Mouse (Mus musculus) liver, embryonic 12.5 days (tissue): ENCODE results near the gene Uprt. TPM values are rescaled to one million over a fixed set of nuclear protein-coding genes. Genes with fewer than 3 reads are reported as not detected.

Experiments
- ATAC-seq: fragments of 200-750 bp; cut with Nextera tagmentation; 2 replicates; pipeline ENCODE4 v1.8.0; 2017; ENCODE audit warnings: moderate number of reproducible peaks, mild to moderate bottlenecking, moderate library complexity
- H3K27ac ChIP-seq: fragments of 300-500 bp; sonication (generic); 2 replicates; pipeline ENCODE4 v1.5.1; 2016; ENCODE audit warnings: mild to moderate bottlenecking
- H3K27me3 ChIP-seq: fragments of 300-500 bp; sonication (generic); replicated peaks from 2 replicates; pipeline ENCODE4 v1.6.1; 2016; ENCODE audit warnings: mild to moderate bottlenecking, moderate library complexity
- H3K36me3 ChIP-seq: fragments of 300-500 bp; sonication (generic); 2 replicates; pipeline ENCODE4 v1.6.1; 2016; ENCODE audit warnings: mild to moderate bottlenecking, moderate library complexity
- H3K4me1 ChIP-seq: fragments of 300-500 bp; sonication (generic); 2 replicates; pipeline ENCODE4 v1.6.1; 2016
- H3K4me2 ChIP-seq: fragments of 300-500 bp; sonication (generic); 2 replicates; pipeline ENCODE4 v1.6.1; 2016; ENCODE audit warnings: mild to moderate bottlenecking, moderate library complexity
- H3K4me3 ChIP-seq: fragments of 300-500 bp; sonication (generic); 2 replicates; pipeline ENCODE4 v1.5.1; 2016; ENCODE audit warnings: mild to moderate bottlenecking, moderate library complexity
- H3K9ac ChIP-seq: fragments of 300-500 bp; sonication (generic); 2 replicates; pipeline ENCODE4 v1.6.1; 2016; ENCODE audit warnings: mild to moderate bottlenecking, moderate library complexity
- H3K9me3 ChIP-seq: fragments of 300-500 bp; sonication (generic); replicated peaks from 2 replicates; pipeline ENCODE4 v1.6.1; 2016; ENCODE audit warnings: mild to moderate bottlenecking, moderate library complexity
- WGBS: fragments of 180-500 bp; shearing (Covaris S2); methylation state at CpG from one replicate; pipeline ENCODE4 v1.1.7; 2016; ENCODE audit not compliant: insufficient replicate concordance; 5-methylcytosine and 5-hydroxymethylcytosine counted together
- polyA plus RNA-seq: library from polyadenylated mRNA; unstranded; fragments of >200 nt; fragmentation: Nextera tagmentation; extraction: Ambion mirVana; gene quantifications from 2 replicates; pipeline ENCODE4 v1.2.1, GENCODE M21; 2016

Uprt gene
- polyA plus RNA-seq: 0.65 and 0.88 TPM in 2 replicates

GRCm38 (mm10) chrX:104482572-104483443 lies at the start of gene Uprt:
Gene Uprt (plus strand): TSS chrX:104482818.
- H3K27me3 ChIP-seq: peaks cover 7% of the 10 kb centered on the region; the same call in 1 of the 2 replicates
- H3K9me3 ChIP-seq: no peaks in the 10 kb centered on the region
- WGBS: 13% methylated on average over 34 of the region's 34 CpGs
- peak within 1 kb of the TSS; percentile 63 for H3K4me3 ChIP-seq
- H3K9ac ChIP-seq: peak within 1 kb of the TSS; percentile 62
- peak; percentile 97 for ATAC-seq
- H3K4me1 ChIP-seq: peaks cover 9% of the 10 kb centered on the region; the same call in 1 of the 2 replicates
- H3K36me3 ChIP-seq: no peaks in the 10 kb centered on the region
- peak within 1 kb of the TSS; percentile 69 for H3K27ac ChIP-seq
- H3K4me2 ChIP-seq: peak within 1 kb of the TSS; percentile 67

GRCm38 (mm10) chrX:104433456-104433855 lies 49.2 kb upstream of the Uprt start:
- Histone ChIP-seq H3K36me3 (no peaks in the 10 kb centered on the region), H3K27me3 (0 out of 2 replicates have a peak, but pooled peaks cover 8% of the 10 kb centered on the region), H3K4me2 (no peak overlapping the region), H3K9ac (no peak overlapping the region), H3K4me3 (no peak overlapping the region), H3K9me3 (no peaks in the 10 kb centered on the region), H3K27ac (no peak overlapping the region), H3K4me1 (no peaks in the 10 kb centered on the region)
- 40% methylated on average over 1 of the region's 1 CpGs for WGBS
- ATAC-seq: no peak

- Histone ChIP-seq H3K4me3 (no peak overlapping the region), H3K27ac (no peak overlapping the region), H3K9ac (no peak overlapping the region), H3K9me3 (no peaks in the 10 kb centered on the region), H3K36me3 (no peaks in the 10 kb centered on the region), H3K4me1 (no peaks in the 10 kb centered on the region), H3K27me3 (0 out of 2 replicates have a peak, but pooled peaks cover 4% of the 10 kb centered on the region), H3K4me2 (no peak overlapping the region)
- no peak for ATAC-seq
- WGBS: 48% methylated on average over 1 of the region's 1 CpGs
Observed at GRCm38 (mm10) chrX:104452433-104452832, 30.2 kb upstream of the Uprt start.

GRCm38 (mm10) chrX:104461755-104462154 lies 20.9 kb upstream of the Uprt start:
- Histone ChIP-seq H3K9me3 (no peaks in the 10 kb centered on the region), H3K4me2 (no peak overlapping the region), H3K27me3 (no peaks in the 10 kb centered on the region), H3K36me3 (no peaks in the 10 kb centered on the region), H3K27ac (no peak overlapping the region), H3K4me3 (no peak overlapping the region), H3K9ac (no peak overlapping the region), H3K4me1 (no peaks in the 10 kb centered on the region)
- no peak for ATAC-seq
- WGBS: 45% methylated on average over 2 of the region's 2 CpGs

- Histone ChIP-seq H3K27me3 (no peaks in the 10 kb centered on the region), H3K9ac (no peak overlapping the region), H3K27ac (no peak overlapping the region), H3K4me3 (no peak overlapping the region), H3K4me1 (no peaks in the 10 kb centered on the region), H3K9me3 (no peaks in the 10 kb centered on the region), H3K36me3 (no peaks in the 10 kb centered on the region), H3K4me2 (no peak overlapping the region)
- no peak for ATAC-seq
- 52% methylated on average over 6 of the region's 6 CpGs for WGBS
Observed at GRCm38 (mm10) chrX:104464376-104464775, 18.2 kb upstream of the Uprt start.

GRCm38 (mm10) chrX:104478041-104478440 lies 4.6 kb upstream of the Uprt start:
- Histone ChIP-seq H3K9ac (no peak overlapping the region), H3K36me3 (no peaks in the 10 kb centered on the region), H3K27ac (no peak overlapping the region), H3K27me3 (peaks cover 11% of the 10 kb centered on the region), H3K4me2 (no peak overlapping the region), H3K9me3 (no peaks in the 10 kb centered on the region), H3K4me1 (0 out of 2 replicates have a peak, but pooled peaks cover 5% of the 10 kb centered on the region), H3K4me3 (no peak overlapping the region)
- 17% methylated on average over 2 of the region's 2 CpGs for WGBS
- ATAC-seq: no peak

GRCm38 (mm10) chrX:104483444-104483808 lies 808 bp downstream of the Uprt start:
- Histone ChIP-seq H3K4me2 (peak overlapping the region; percentile 67), H3K36me3 (no peaks in the 10 kb centered on the region), H3K9ac (peak overlapping the region; percentile 62), H3K4me3 (peak overlapping the region; percentile 63), H3K27ac (peak overlapping the region; percentile 69; the same call in 1 of the 2 replicates), H3K27me3 (peaks cover 7% of the 10 kb centered on the region; the same call in 1 of the 2 replicates), H3K4me1 (peaks cover 9% of the 10 kb centered on the region; the same call in 1 of the 2 replicates), H3K9me3 (no peaks in the 10 kb centered on the region)
- 19% methylated on average over 6 of the region's 6 CpGs for WGBS
- ATAC-seq: peak; percentile 65

- peaks cover 14% of the 10 kb centered on the region; the same call in 1 of the 2 replicates for H3K4me1 ChIP-seq
- H3K36me3 ChIP-seq: no peaks in the 10 kb centered on the region
- peaks cover 7% of the 10 kb centered on the region; the same call in 1 of the 2 replicates for H3K27me3 ChIP-seq
- 76% methylated on average over 2 of the region's 2 CpGs for WGBS
- H3K4me3 ChIP-seq: no peak overlapping the region
- H3K27ac ChIP-seq: no peak overlapping the region
- no peak for ATAC-seq
- H3K9ac ChIP-seq: no peak overlapping the region
- H3K9me3 ChIP-seq: no peaks in the 10 kb centered on the region
- H3K4me2 ChIP-seq: no peak overlapping the region
Observed at GRCm38 (mm10) chrX:104485596-104485995, 3.0 kb downstream of the Uprt start.

- WGBS: 62% methylated on average over 3 of the region's 3 CpGs
Observed at GRCm38 (mm10) chrX:104488036-104488435, 5.4 kb downstream of the Uprt start.

GRCm38 (mm10) chrX:104488870-104489467 lies 6.4 kb downstream of the Uprt start:
- Histone ChIP-seq H3K9me3 (no peaks in the 10 kb centered on the region), H3K9ac (no peak overlapping the region), H3K27ac (no peak overlapping the region), H3K27me3 (0 out of 2 replicates have a peak, but pooled peaks cover 2% of the 10 kb centered on the region), H3K4me3 (no peak overlapping the region), H3K36me3 (no peaks in the 10 kb centered on the region), H3K4me2 (no peak overlapping the region), H3K4me1 (peaks cover 6% of the 10 kb centered on the region; the same call in 1 of the 2 replicates)
- no peak for ATAC-seq
- 61% methylated on average over 4 of the region's 4 CpGs for WGBS

More at GRCm38 (mm10) chrX:104488036-104488435, 5.4 kb downstream of the Uprt start:
- no peak overlapping the region for H3K4me2 ChIP-seq
- peaks cover 10% of the 10 kb centered on the region; the same call in 1 of the 2 replicates for H3K4me1 ChIP-seq
- H3K36me3 ChIP-seq: no peaks in the 10 kb centered on the region
- no peaks in the 10 kb centered on the region for H3K9me3 ChIP-seq
- ATAC-seq: no peak
- H3K4me3 ChIP-seq: no peak overlapping the region
- H3K27ac ChIP-seq: no peak overlapping the region
- peaks cover 7% of the 10 kb centered on the region; the same call in 1 of the 2 replicates for H3K27me3 ChIP-seq
- no peak overlapping the region for H3K9ac ChIP-seq

- no peak overlapping the region for H3K27ac ChIP-seq
- H3K27me3 ChIP-seq: no peaks in the 10 kb centered on the region
- 57% methylated on average over 4 of the region's 4 CpGs for WGBS
- H3K9ac ChIP-seq: no peak overlapping the region
- ATAC-seq: no peak
- no peak overlapping the region for H3K4me3 ChIP-seq
- peaks cover 6% of the 10 kb centered on the region; the same call in 1 of the 2 replicates for H3K4me1 ChIP-seq
- H3K9me3 ChIP-seq: no peaks in the 10 kb centered on the region
- H3K4me2 ChIP-seq: no peak overlapping the region
- H3K36me3 ChIP-seq: no peaks in the 10 kb centered on the region
Observed at GRCm38 (mm10) chrX:104489626-104490355, 7.2 kb downstream of the Uprt start.
